Mouse (Mus musculus): ENCODE measurements around the gene Klf13. TPM values are rescaled to one million over a fixed set of nuclear protein-coding genes. Genes with fewer than 3 reads are reported as not detected.

Klf13 gene
- polyA plus RNA-seq, 1 experiment from 2014 or later, result 14.1 TPM

DNA sequence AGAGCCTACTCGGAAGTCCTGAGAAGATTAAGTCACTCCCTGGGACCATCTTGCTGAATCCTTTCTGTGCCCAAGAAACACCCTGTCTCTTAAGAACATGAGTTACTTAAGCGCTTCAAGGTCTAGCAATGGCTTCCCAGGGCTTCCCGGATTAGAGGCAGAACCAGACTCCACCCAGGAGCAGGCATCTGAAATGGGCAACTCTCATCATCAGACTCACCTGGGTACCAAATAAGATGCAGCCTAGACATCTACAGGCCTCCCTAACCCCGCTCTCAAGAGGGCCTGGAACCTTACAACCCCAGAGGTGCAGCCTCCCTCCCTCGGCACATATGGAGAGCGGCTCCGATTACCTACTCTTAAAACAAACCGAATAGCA, 2.9 kb downstream of the Klf13 start:
- Histone ChIP-seq H3K36me3 (no peaks in the 10 kb centered on the region), H3K4me1 (replicated peaks) (peaks cover 87% of the 10 kb centered on the region), H3K9me3 (replicated peaks) (no peaks in the 10 kb centered on the region), H3K4me2 (peak overlapping the region; percentile 100), H3K9ac (peak overlapping the region; percentile 95), H3K27me3 (no peaks in the 10 kb centered on the region), H3K27ac (peak overlapping the region; percentile 95), H3K4me3 (replicated peaks) (peak overlapping the region; percentile 89)
- DNase-seq (no peak), ATAC-seq (ENCODE audit: low read depth) (no peak)
- WGBS (ENCODE audit: insufficient replicate concordance), result 37% methylated on average over 8 of the region's 8 CpGs

DNA sequence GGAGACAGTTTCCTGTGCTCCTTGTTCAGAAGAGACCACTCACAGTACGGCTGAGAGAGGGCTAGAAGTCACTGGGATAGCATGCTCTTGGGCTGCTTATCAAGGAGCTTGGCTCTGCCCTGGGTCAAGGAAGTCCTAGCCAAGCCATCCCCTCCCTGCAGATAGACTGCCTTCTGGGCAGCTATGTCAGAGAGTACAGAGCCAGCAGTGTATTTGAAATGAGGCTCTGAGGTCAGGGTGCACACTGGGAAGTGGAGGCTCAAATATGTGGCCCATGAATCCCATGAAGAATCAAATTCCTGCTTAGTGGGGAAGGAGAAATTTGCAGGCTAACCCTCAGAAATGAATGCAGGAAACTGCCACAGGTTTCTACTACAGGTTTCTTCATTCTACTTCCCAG, 4.2 kb downstream of the Klf13 start:
- Histone ChIP-seq H3K4me1 (replicated peaks) (peaks cover 87% of the 10 kb centered on the region), H3K36me3 (no peaks in the 10 kb centered on the region), H3K27ac (peak overlapping the region; percentile 95), H3K27me3 (no peaks in the 10 kb centered on the region), H3K4me2 (peak overlapping the region; percentile 100), H3K9me3 (replicated peaks) (no peaks in the 10 kb centered on the region), H3K9ac (peak overlapping the region; percentile 95), H3K4me3 (replicated peaks) (0 out of 2 replicates have a peak overlapping the region, but pooled peaks have one; percentile 11)
- no peak for ATAC-seq (ENCODE audit: low read depth)
- no peak for DNase-seq
- 24% methylated on average over 1 of the region's 1 CpGs for WGBS (ENCODE audit: insufficient replicate concordance)

DNA sequence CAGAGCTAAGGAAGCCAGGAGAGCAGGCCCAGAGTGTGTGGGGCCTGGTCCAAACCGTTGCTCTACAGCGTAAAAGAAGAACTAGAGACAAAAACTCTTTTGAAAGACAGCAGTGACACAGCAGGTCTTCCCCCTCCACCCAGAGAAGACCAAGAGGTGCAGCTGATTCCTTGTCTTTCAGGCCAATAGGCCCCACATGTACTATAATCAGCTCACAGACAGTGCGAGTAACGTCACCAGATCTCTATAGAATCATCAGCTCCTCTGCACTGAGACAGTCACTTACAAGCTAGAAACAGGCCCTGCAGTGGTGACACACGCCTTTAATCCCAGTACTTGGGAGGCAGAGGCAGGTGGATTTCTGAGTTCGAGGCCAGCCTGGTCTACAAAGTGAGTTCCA, 4.8 kb downstream of the Klf13 start:
- WGBS (ENCODE audit: insufficient replicate concordance), result 25% methylated on average over 6 of the region's 6 CpGs
- DNase-seq, result peak; percentile 63
- Histone ChIP-seq H3K27ac (peak overlapping the region; percentile 95), H3K4me2 (peak overlapping the region; percentile 100), H3K36me3 (no peaks in the 10 kb centered on the region), H3K4me1 (replicated peaks) (peaks cover 91% of the 10 kb centered on the region), H3K27me3 (no peaks in the 10 kb centered on the region), H3K4me3 (replicated peaks) (no peak overlapping the region; the same call in 1 of the 2 replicates), H3K9me3 (replicated peaks) (no peaks in the 10 kb centered on the region), H3K9ac (peak overlapping the region; percentile 95)
- ATAC-seq (ENCODE audit: low read depth), result peak; percentile 5; the same call in 1 of the 2 replicates

- Histone ChIP-seq H3K27ac (peak overlapping the region; percentile 63), H3K27me3 (no peaks in the 10 kb centered on the region), H3K4me2 (peak overlapping the region; percentile 100), H3K4me1 (replicated peaks) (peaks cover 94% of the 10 kb centered on the region), H3K36me3 (no peaks in the 10 kb centered on the region), H3K4me3 (replicated peaks) (no peak overlapping the region), H3K9me3 (replicated peaks) (no peaks in the 10 kb centered on the region), H3K9ac (0 out of 2 replicates have a peak overlapping the region, but pooled peaks have one; percentile 60)
- 55% methylated on average over 3 of the region's 3 CpGs for WGBS (ENCODE audit: insufficient replicate concordance)
- ATAC-seq (ENCODE audit: low read depth) (peak; percentile 32; the same call in 1 of the 2 replicates), DNase-seq (peak; percentile 41)
Observed at GRCm38 (mm10) chr7:63932461-63932860, 6.3 kb downstream of the Klf13 start.

DNA sequence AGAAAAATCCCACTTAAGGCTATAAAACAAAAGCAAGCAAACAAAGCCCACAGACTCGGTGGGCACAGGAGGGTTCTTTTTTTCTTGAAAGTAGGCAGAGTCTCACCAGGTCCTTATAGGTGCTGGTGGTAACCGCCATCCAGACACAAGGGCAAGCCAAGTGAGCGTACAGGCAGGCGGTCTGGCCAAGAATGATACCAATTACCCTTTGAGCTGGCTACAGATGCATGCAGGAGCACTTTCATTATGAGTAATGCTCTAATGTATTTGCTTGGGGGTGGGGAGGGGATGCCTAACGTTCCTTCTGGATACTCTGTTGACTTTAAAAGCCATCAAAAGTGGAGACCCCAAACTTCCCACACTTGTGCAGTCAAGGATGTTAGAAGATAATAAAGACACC, 7.9 kb downstream of the Klf13 start:
- H3K36me3 ChIP-seq, result no peaks in the 10 kb centered on the region
- peaks cover 98% of the 10 kb centered on the region for H3K4me1 ChIP-seq (replicated peaks)
- H3K9ac ChIP-seq, result no peak overlapping the region
- peak overlapping the region; percentile 76; the same call in 1 of the 2 replicates for H3K27ac ChIP-seq
- H3K4me3 ChIP-seq (replicated peaks), result no peak overlapping the region
- ATAC-seq (ENCODE audit: low read depth), result no peak
- H3K9me3 ChIP-seq (replicated peaks), result no peaks in the 10 kb centered on the region
- no peaks in the 10 kb centered on the region for H3K27me3 ChIP-seq
- DNase-seq, result no peak
- no peak overlapping the region for H3K4me2 ChIP-seq
- 84% methylated on average over 5 of the region's 5 CpGs for WGBS (ENCODE audit: insufficient replicate concordance)

DNA sequence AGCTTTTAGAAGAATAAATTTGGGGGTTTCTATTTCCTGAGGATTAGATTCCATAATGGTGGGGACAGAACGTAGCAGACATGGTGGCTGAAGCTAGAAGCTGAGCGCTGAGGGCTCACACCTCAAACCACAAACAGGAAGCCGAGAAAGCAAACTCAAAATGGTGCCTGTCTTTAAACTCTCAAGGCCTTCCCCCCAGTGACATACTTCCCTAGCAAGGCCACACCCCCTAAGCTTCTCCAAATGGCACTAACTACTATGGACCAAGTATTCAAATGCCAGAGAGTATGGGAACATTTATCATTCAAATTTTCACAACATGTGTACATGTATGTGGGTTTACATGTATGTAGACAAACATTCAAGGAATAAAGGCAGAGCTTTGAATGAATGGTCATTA, 8.6 kb downstream of the Klf13 start:
- WGBS (ENCODE audit: insufficient replicate concordance), result 23% methylated on average over 3 of the region's 3 CpGs
- Histone ChIP-seq H3K4me1 (replicated peaks) (peaks cover 98% of the 10 kb centered on the region), H3K4me3 (replicated peaks) (no peak overlapping the region), H3K36me3 (no peaks in the 10 kb centered on the region), H3K9ac (no peak overlapping the region), H3K27me3 (no peaks in the 10 kb centered on the region), H3K27ac (peak overlapping the region; percentile 76), H3K9me3 (replicated peaks) (no peaks in the 10 kb centered on the region), H3K4me2 (peak overlapping the region; percentile 39; the same call in 1 of the 2 replicates)
- ATAC-seq (ENCODE audit: low read depth) (no peak), DNase-seq (no peak)

GRCm38 (mm10) chr7:63929080-63929479, 9.6 kb downstream of the Klf13 start:
- H3K9ac ChIP-seq, result 0 out of 2 replicates have a peak overlapping the region, but pooled peaks have one; percentile 14
- H3K4me2 ChIP-seq, result peak overlapping the region; percentile 39

DNA sequence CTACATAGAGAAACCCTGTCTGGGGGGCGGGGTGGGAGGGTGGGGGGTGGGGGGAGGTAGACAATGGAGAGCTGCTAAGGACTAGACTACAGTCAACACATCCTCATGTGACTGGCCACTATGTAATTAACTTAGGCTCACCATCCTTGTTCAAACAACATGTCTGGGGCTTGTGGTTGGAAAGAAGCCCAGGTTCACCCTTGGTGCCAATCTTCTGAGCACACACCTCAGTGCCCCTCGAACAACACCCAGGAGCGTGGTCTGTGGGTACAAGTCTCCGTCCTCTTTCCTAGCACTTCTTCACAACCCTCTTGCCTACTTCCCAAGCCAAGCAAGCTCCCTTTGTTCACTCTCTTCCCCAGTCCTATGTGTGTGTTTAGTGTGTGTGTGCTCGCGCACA, 11.6 kb downstream of the Klf13 start:
- 79% methylated on average over 6 of the region's 6 CpGs for WGBS (ENCODE audit: insufficient replicate concordance)

More at GRCm38 (mm10) chr7:63929080-63929479, 9.6 kb downstream of the Klf13 start:
- Histone ChIP-seq H3K4me1 (replicated peaks) (peaks cover 98% of the 10 kb centered on the region), H3K36me3 (no peaks in the 10 kb centered on the region), H3K27me3 (no peaks in the 10 kb centered on the region), H3K27ac (peak overlapping the region; percentile 76), H3K4me3 (replicated peaks) (no peak overlapping the region), H3K9me3 (replicated peaks) (no peaks in the 10 kb centered on the region)
- 29% methylated on average over 4 of the region's 4 CpGs for WGBS (ENCODE audit: insufficient replicate concordance)
- ATAC-seq (ENCODE audit: low read depth) (peak; percentile 83), DNase-seq (peak; percentile 53)

DNA sequence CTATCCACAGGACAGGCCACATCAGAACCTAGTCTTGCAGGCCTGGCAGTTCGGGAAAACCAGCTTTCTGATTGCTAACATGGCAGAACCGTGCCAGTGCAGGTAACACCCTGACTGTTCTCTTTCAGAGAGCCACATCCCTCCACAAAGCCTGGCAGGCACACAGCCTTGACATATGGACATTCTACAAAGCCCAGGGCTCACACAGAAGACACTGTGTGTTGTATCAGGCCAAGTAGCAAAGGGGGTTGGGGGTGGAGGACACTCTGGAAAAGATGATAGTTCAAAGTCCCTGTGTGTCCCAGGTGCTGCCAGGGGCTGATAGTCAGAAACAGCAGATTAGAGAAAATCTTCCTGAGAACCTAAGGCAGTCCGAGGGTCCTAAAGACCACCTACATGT, 12.2 kb downstream of the Klf13 start:
- Histone ChIP-seq H3K9ac (peak overlapping the region; percentile 33), H3K4me2 (no peak overlapping the region), H3K4me3 (replicated peaks) (no peak overlapping the region), H3K9me3 (replicated peaks) (no peaks in the 10 kb centered on the region), H3K27me3 (no peaks in the 10 kb centered on the region), H3K36me3 (peaks cover 3% of the 10 kb centered on the region; the same call in 1 of the 2 replicates), H3K4me1 (replicated peaks) (peaks cover 96% of the 10 kb centered on the region), H3K27ac (no peak overlapping the region)
- no peak for ATAC-seq (ENCODE audit: low read depth)
- WGBS (ENCODE audit: insufficient replicate concordance), result 39% methylated on average over 3 of the region's 3 CpGs
- DNase-seq, result no peak

More for the DNA sequence above, 11.6 kb downstream of the Klf13 start:
- DNase-seq, result no peak
- H3K27me3 ChIP-seq, result no peaks in the 10 kb centered on the region
- H3K4me1 ChIP-seq (replicated peaks), result peaks cover 96% of the 10 kb centered on the region
- no peak for ATAC-seq (ENCODE audit: low read depth)
- H3K4me3 ChIP-seq (replicated peaks), result no peak overlapping the region
- no peak overlapping the region for H3K9ac ChIP-seq
- H3K27ac ChIP-seq, result no peak overlapping the region; the same call in 1 of the 2 replicates
- H3K36me3 ChIP-seq, result peaks cover 3% of the 10 kb centered on the region; the same call in 1 of the 2 replicates
- no peaks in the 10 kb centered on the region for H3K9me3 ChIP-seq (replicated peaks)
- no peak overlapping the region for H3K4me2 ChIP-seq

GRCm38 (mm10) chr7:63925413-63926360, 13.0 kb downstream of the Klf13 start:
- DNase-seq (no peak), ATAC-seq (ENCODE audit: low read depth) (no peak)
- Histone ChIP-seq H3K9me3 (replicated peaks) (no peaks in the 10 kb centered on the region), H3K4me2 (no peak overlapping the region), H3K36me3 (peaks cover 3% of the 10 kb centered on the region; the same call in 1 of the 2 replicates), H3K4me1 (replicated peaks) (peaks cover 96% of the 10 kb centered on the region), H3K27me3 (no peaks in the 10 kb centered on the region), H3K4me3 (replicated peaks) (no peak overlapping the region), H3K9ac (no peak overlapping the region), H3K27ac (peak overlapping the region; percentile 14; the same call in 1 of the 2 replicates)
- 54% methylated on average over 14 of the region's 14 CpGs for WGBS (ENCODE audit: insufficient replicate concordance)

- Histone ChIP-seq H3K27ac (no peak overlapping the region), H3K4me2 (no peak overlapping the region), H3K9me3 (replicated peaks) (no peaks in the 10 kb centered on the region), H3K4me1 (replicated peaks) (peaks cover 96% of the 10 kb centered on the region), H3K9ac (no peak overlapping the region), H3K36me3 (peaks cover 3% of the 10 kb centered on the region; the same call in 1 of the 2 replicates), H3K27me3 (no peaks in the 10 kb centered on the region), H3K4me3 (replicated peaks) (no peak overlapping the region)
- 82% methylated on average over 6 of the region's 6 CpGs for whole genome bisulfite sequencing (ENCODE audit: insufficient replicate concordance)
- ATAC-seq (ENCODE audit: low read depth) (no peak), DNase-seq (no peak)
Observed at GRCm38 (mm10) chr7:63924747-63925412, 13.8 kb downstream of the Klf13 start.

Data from liver, embryonic 13.5 days (tissue).